Mouse (Mus musculus) CH12.LX (cell line): ENCODE measurements around the gene Fcho1.
"Not testable (repeated sequence)": the region's sequence is repeated elsewhere in the genome, so short reads cannot be mapped to it uniquely, and the experiment has no call there.

Experiments
- CTCF ChIP-seq, 2 experiments: IDR thresholded peaks in 1 of 2; conservative IDR thresholded peaks in 1 of 2; 2 replicates each; pipeline ENCODE4 v1.5.1; 2011 to 2012; ENCODE audit warnings: low read depth in 2 of 2, low read length in 2 of 2, improper control_type of control experiment in 1 of 2, inconsistent platforms in 1 of 2, mild to moderate bottlenecking in 1 of 2, moderate library complexity in 1 of 2
- EP300 ChIP-seq: IDR thresholded peaks from 2 replicates; pipeline ENCODE4 v1.6.1; 2011; ENCODE audit warnings: low read length, improper control_type of control experiment
- POLR2A ChIP-seq: IDR thresholded peaks from 2 replicates; pipeline ENCODE4 v1.6.1; 2011; ENCODE audit warnings: low read depth, mild to moderate bottlenecking, improper control_type of control experiment, low read length
- USF1 ChIP-seq: IDR thresholded peaks from 2 replicates; pipeline ENCODE4 v1.6.1; 2014; ENCODE audit warnings: low read depth, mild to moderate bottlenecking, inconsistent platforms, low read length, improper control_type of control experiment

- TF ChIP-seq CTCF (conservative IDR thresholded peaks at IDR 0.05 in 1 of 2, IDR thresholded peaks at IDR 0.05 in 1 of 2; ENCODE audit: low read depth in 2 of 2, low read length in 2 of 2): peak in 1 of 2 experiments; percentile 58; a peak in 2 of 4 replicates
- TF ChIP-seq EP300, POLR2A, USF1: not testable (repeated sequence)
Measured at GRCm38 (mm10) chr8:71751337-71751886, 25.9 kb upstream of the Fcho1 start.
